Mouse (Mus musculus): ENCODE measurements at regions not wholly inside any gene's neighbourhood (a gene's known extent, or its start where the extent isn't known, plus 50 kb on each side); places are given as distances from the start of the nearest gene placed in this dataset.

DNA sequence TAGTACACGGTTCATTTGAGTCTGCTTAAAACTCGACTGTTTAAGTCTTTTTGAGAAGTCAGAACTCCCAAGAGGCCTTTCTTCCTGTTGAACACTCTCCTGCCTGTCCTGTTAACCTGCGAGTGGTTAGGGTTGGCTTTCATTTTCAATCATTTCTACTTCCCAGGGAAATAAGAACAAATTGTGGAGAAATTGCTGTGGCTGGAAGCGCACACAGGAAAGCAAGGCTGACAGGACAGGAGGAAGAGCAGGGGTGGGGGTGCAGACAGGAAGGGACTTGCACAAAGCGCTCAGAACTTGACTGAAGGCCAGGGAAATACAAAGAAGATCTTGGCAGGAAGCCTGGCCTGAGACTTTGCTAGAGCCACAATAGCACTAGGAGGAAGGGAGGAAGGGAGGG, 102.2 kb upstream of the Fyn start:
- 24% methylated on average over 5 of the region's 5 CpGs for WGBS
- no peak overlapping the region for H3K27ac ChIP-seq (ENCODE audit: insufficient read depth, low read depth, low read length)

DNA sequence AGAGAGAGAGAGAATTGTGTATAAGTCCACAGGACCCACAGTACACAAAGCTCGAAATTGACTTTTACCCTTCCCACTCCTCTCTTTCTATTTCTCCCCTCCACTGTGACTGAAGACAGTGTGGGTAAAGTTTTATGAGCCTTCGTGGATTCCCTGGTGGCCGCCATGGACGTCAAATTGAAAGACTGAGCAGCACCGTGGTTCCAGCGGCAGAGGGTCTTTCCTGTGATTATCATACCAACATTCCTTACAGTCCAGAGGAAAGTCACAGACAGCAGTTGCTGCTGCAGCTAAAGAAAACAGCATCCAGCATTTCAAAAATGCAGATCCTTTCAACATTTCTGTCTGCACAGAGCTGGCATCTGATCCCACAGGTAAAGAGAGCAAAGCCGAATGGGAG, 98.9 kb upstream of the Ccn6 start:
- WGBS, result 41% methylated on average over 7 of the region's 7 CpGs
- H3K27me3 ChIP-seq (ENCODE audit: control insufficient read depth, insufficient read depth, low read length), result no peaks in the 10 kb centered on the region

More for the DNA sequence above, 102.2 kb upstream of the Fyn start:
- Histone ChIP-seq H3K4me1 (ENCODE audit: control insufficient read depth, insufficient read depth, insufficient read length, low read length) (no peaks in the 10 kb centered on the region), H3K4me3 (ENCODE audit: low read depth, low read length) (no peak overlapping the region), H3K36me3 (ENCODE audit: control insufficient read depth, insufficient read depth, low read length) (no peaks in the 10 kb centered on the region), H3K27me3 (ENCODE audit: control insufficient read depth, insufficient read depth, low read length) (no peaks in the 10 kb centered on the region)
- no peak for TF ChIP-seq POLR2A (IDR thresholded peaks at IDR 0.05; ENCODE audit: low read depth, low read length)
- no peak for TF ChIP-seq CTCF (IDR thresholded peaks at IDR 0.05; ENCODE audit: extremely low read depth, insufficient read length, insufficient replicate concordance, low read depth, low read length)

DNA sequence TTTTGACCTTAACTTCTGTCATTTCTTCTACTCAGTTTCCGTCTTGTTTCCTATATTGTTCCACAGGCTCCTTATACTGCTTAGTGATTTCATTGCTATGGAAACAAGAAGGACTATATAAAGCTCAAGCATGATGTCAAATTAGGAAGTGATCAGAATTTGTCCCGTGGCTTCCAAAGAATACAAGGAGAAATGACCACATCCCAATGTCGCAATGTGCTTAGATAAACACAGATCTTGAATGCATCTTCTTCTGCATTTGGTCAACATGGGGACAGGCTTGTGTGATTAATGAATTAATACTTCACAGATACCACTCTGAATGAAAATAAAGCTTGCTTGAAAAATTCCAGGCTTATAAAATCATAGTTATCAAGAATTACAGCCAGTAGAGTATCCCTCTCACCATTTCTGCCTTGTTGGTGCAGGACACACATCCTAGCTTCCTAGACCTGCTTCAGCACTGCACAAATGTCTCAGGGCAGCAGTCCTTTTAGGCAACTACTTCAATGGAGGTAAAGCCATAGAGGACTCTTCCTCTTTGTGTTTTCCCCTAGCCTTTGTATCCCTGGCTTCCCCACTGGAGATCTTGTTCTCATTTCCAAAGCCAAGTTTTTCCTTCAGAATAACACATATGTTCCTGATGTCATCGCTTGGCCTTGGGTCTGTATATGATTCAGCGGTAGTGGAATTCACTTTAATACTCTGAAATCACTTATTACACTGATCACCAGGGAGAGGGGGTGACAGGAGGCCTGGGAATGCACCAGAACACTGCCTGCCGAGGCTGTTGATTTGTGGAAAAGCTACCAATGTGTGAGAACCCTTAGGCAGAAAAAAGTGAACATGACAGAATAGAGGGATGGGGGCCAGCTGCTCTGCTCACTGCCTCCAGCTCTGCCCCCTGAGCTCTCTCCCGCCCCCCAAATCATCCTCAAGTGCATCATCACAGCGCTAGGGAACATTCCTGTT, 97.9 kb upstream of the Ccn6 start:
- Histone ChIP-seq H3K27me3 (ENCODE audit: control insufficient read depth, insufficient read depth, low read length) (no peaks in the 10 kb centered on the region), H3K27ac (ENCODE audit: insufficient read depth, low read depth, low read length) (no peak overlapping the region), H3K36me3 (ENCODE audit: control insufficient read depth, insufficient read depth, low read length) (no peaks in the 10 kb centered on the region), H3K4me3 (ENCODE audit: low read depth, low read length) (no peak overlapping the region), H3K4me1 (ENCODE audit: control insufficient read depth, insufficient read depth, insufficient read length, low read length) (no peaks in the 10 kb centered on the region)
- 68% methylated on average over 8 of the region's 8 CpGs for WGBS
- TF ChIP-seq POLR2A (IDR thresholded peaks at IDR 0.05; ENCODE audit: low read depth, low read length) (no peak), CTCF (IDR thresholded peaks at IDR 0.05; ENCODE audit: extremely low read depth, insufficient read length, insufficient replicate concordance, low read depth, low read length) (no peak)

More for the DNA sequence above, 98.9 kb upstream of the Ccn6 start:
- H3K27ac ChIP-seq (ENCODE audit: insufficient read depth, low read depth, low read length), result no peak overlapping the region
- no peak overlapping the region for H3K4me3 ChIP-seq (ENCODE audit: low read depth, low read length)
- no peaks in the 10 kb centered on the region for H3K4me1 ChIP-seq (ENCODE audit: control insufficient read depth, insufficient read depth, insufficient read length, low read length)
- no peaks in the 10 kb centered on the region for H3K36me3 ChIP-seq (ENCODE audit: control insufficient read depth, insufficient read depth, low read length)
- TF ChIP-seq CTCF (IDR thresholded peaks at IDR 0.05; ENCODE audit: extremely low read depth, insufficient read length, insufficient replicate concordance, low read depth, low read length), result no peak
- no peak for TF ChIP-seq POLR2A (IDR thresholded peaks at IDR 0.05; ENCODE audit: low read depth, low read length)

DNA sequence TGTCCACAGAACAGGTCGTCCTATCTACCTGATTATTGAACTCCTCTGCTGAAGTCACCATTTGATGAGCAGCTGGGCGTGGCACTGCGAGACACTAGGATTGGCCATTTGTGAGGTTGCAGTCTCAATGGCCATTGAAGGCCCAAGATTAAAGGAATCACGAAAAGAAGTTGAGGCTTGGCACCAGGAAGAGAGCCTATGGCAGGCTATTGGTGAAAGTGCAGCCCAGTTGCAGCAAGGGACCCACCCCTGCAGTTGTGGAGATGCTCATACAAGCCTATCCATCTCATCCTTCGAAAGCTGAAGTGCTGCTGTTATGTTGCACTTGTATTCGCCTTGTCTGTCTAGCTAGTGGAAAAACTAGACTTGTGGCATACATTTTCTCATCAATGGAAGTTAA, 96.5 kb upstream of the Ccn6 start:
- no peaks in the 10 kb centered on the region for H3K27me3 ChIP-seq (ENCODE audit: control insufficient read depth, insufficient read depth, low read length)
- 84% methylated on average over 6 of the region's 6 CpGs for WGBS
- H3K4me3 ChIP-seq (ENCODE audit: low read depth, low read length), result no peak overlapping the region
- no peaks in the 10 kb centered on the region for H3K36me3 ChIP-seq (ENCODE audit: control insufficient read depth, insufficient read depth, low read length)
- H3K4me1 ChIP-seq (ENCODE audit: control insufficient read depth, insufficient read depth, insufficient read length, low read length), result no peaks in the 10 kb centered on the region
- no peak overlapping the region for H3K27ac ChIP-seq (ENCODE audit: insufficient read depth, low read depth, low read length)
- no peak for TF ChIP-seq CTCF (IDR thresholded peaks at IDR 0.05; ENCODE audit: extremely low read depth, insufficient read length, insufficient replicate concordance, low read depth, low read length)
- no peak for TF ChIP-seq POLR2A (IDR thresholded peaks at IDR 0.05; ENCODE audit: low read depth, low read length)

DNA sequence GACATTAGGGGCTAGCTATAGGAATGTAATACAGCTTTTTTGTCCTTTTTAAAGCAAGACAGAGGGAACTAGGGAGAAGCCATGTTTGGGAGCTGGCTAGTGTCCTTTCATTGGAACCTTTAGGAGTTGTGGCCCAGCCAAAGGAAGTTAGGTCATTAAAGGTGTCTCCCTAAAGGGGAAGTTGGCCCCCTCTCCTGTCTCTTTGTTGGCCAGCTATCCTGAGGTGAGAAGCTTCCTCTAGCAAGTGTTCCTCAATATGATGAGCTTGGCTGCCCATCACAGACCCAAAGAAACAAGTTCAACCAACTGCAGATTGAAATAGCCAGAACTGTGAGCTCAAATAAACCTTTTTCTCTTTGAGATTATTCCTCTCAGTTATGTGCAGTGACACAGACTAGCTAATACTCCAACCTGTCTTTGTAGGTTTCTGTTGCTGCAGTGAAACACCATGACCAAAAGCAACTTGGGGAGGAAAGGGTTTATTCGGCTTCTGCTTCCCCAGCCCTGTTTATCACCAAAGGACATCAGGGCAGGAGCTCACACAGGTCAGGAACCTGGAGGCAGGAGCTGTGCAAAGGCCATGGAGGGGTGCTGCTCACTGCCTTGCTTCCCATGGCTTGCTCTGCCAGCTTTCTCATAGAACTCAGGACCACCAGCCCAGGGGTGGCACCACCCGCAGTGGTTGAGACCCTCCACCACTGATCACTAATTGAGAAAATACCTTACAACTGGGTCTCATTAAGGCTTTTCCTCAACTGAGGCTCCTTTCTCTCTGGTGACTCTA, 94.0 kb upstream of the Ccn6 start:
- Histone ChIP-seq H3K27me3 (ENCODE audit: control insufficient read depth, insufficient read depth, low read length) (no peaks in the 10 kb centered on the region), H3K4me3 (ENCODE audit: low read depth, low read length) (no peak overlapping the region), H3K27ac (ENCODE audit: insufficient read depth, low read depth, low read length) (no peak overlapping the region), H3K4me1 (ENCODE audit: control insufficient read depth, insufficient read depth, insufficient read length, low read length) (no peaks in the 10 kb centered on the region), H3K36me3 (ENCODE audit: control insufficient read depth, insufficient read depth, low read length) (no peaks in the 10 kb centered on the region)
- no peak for TF ChIP-seq CTCF (IDR thresholded peaks at IDR 0.05; ENCODE audit: extremely low read depth, insufficient read length, insufficient replicate concordance, low read depth, low read length)
- TF ChIP-seq POLR2A (IDR thresholded peaks at IDR 0.05; ENCODE audit: low read depth, low read length), result no peak
- 84% methylated on average over 2 of the region's 2 CpGs for WGBS

DNA sequence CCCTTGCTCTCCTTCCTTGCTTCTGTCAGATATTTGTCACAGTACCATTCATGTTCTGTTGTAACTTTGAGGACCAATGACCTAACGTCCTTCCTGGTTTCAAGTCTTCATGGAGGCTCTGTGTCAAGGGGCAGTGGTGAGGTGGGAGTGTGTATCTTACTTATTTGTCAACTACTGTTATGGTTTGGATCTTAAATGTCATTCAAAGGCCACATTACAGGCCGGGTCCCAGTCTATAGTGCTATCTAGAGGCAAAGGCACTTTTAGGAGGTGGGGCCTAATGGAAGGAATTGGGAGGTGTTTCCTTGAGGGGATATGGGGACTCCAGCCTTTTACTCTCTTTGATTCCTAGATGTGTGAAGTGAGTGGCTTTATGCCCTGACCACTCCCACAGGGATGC, 91.0 kb upstream of the Ccn6 start:
- Histone ChIP-seq H3K27ac (ENCODE audit: insufficient read depth, low read depth, low read length) (no peak overlapping the region), H3K27me3 (ENCODE audit: control insufficient read depth, insufficient read depth, low read length) (no peaks in the 10 kb centered on the region), H3K36me3 (ENCODE audit: control insufficient read depth, insufficient read depth, low read length) (no peaks in the 10 kb centered on the region), H3K4me3 (ENCODE audit: low read depth, low read length) (no peak overlapping the region), H3K4me1 (ENCODE audit: control insufficient read depth, insufficient read depth, insufficient read length, low read length) (no peaks in the 10 kb centered on the region)
- 70% methylated on average over 2 of the region's 2 CpGs for whole genome bisulfite sequencing
- TF ChIP-seq CTCF (IDR thresholded peaks at IDR 0.05; ENCODE audit: extremely low read depth, insufficient read length, insufficient replicate concordance, low read depth, low read length) (no peak), POLR2A (IDR thresholded peaks at IDR 0.05; ENCODE audit: low read depth, low read length) (no peak)

- WGBS, result 60% methylated on average over 3 of the region's 3 CpGs
- no peaks in the 10 kb centered on the region for H3K4me1 ChIP-seq (ENCODE audit: control insufficient read depth, insufficient read depth, insufficient read length, low read length)
- no peak overlapping the region for H3K27ac ChIP-seq (ENCODE audit: insufficient read depth, low read depth, low read length)
- no peak overlapping the region for H3K4me3 ChIP-seq (ENCODE audit: low read depth, low read length)
- TF ChIP-seq CTCF (IDR thresholded peaks at IDR 0.05; ENCODE audit: extremely low read depth, insufficient read length, insufficient replicate concordance, low read depth, low read length), result no peak
- no peak for TF ChIP-seq POLR2A (IDR thresholded peaks at IDR 0.05; ENCODE audit: low read depth, low read length)
- H3K36me3 ChIP-seq (ENCODE audit: control insufficient read depth, insufficient read depth, low read length), result no peaks in the 10 kb centered on the region
- no peaks in the 10 kb centered on the region for H3K27me3 ChIP-seq (ENCODE audit: control insufficient read depth, insufficient read depth, low read length)
These were observed 86.4 kb upstream of the Ccn6 start for GRCm38 (mm10) chr10:39250039-39250438.

Measured in small intestine, adult 2 months (tissue).